ENCODE assay signal across 8 mouse cellular contexts in the genomic region with DNA sequence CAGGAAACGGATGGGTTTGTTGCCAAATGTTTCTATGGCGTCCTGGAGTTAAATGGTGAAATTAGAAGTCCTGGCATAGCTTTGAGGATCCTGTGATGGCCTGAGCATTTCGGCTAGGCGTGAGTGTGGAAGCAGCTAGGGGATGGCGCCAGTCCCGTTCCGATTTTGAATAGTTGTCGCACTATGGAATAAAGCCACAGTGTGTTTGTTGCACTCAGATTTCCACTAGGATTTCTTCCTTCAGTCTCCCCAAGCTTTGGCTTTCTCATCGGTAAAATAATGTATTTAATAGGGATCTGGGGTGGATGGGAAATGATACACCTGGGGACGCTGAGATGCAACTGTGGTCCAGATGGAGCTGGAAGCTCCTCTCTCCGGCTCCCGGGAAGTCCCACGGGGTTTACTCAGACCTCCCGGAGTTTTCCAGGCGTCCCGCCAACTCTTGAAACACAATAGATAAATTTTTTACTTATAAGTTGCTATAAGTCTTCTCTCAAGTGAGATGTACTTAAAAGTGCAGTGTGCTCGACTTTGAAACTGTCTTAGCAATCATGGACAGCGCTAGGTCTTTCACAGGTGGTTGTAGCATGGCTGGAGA.
DNase-seq lines count a peak whose midpoint lies in the region; ATAC-seq and TF ChIP-seq lines count a peak whose summit lies in the region.

No protein-coding gene starts in this region.

- WGBS in forebrain, postnatal 0 days, result 65% methylated on average over 18 of the region's 18 CpGs
- 82% methylated on average over 18 of the region's 18 CpGs for WGBS in forebrain, embryonic 13.5 days
- 57% methylated on average over 18 of the region's 18 CpGs for WGBS in stomach, embryonic 14.5 days

- intact Hi-C loops in heart, postnatal 10 days (cut with DNase I), result loop anchor here (1.0 to 10.0 kb wide), 7 partner anchors 93 to 1302 kb away; partner anchors contain the start of gene Rasl11b
- intact Hi-C loops in left cerebral cortex, postnatal 36 days (cut with DNase I), result loop anchor here (2.0 to 10.0 kb wide), 5 partner anchors 170 to 1302 kb away; partner anchors contain the start of genes Rasl11b and Usp46

- no peak overlapping the region for H3K27ac ChIP-seq in forebrain, postnatal 0 days (ENCODE audit: low read depth, low read length)
- H3K27ac ChIP-seq in forebrain, embryonic 13.5 days, result no peak overlapping the region
- peak overlapping the region; percentile 22; the same call in 1 of the 2 replicates for H3K27ac ChIP-seq in stomach, embryonic 14.5 days (ENCODE audit: low read length)

- no peak for ATAC-seq in forebrain, postnatal 0 days
- ATAC-seq in forebrain, embryonic 13.5 days, result no peak
- no peak for ATAC-seq in stomach, embryonic 14.5 days (ENCODE audit: insufficient number of reproducible peaks, insufficient read depth, low FRiP score, low read depth)
- no peak for ATAC-seq in erythroid progenitor cell, adult 5-6 weeks (replicated peaks; ENCODE audit: low FRiP score, poor library complexity, severe bottlenecking)

- peak overlapping the region; percentile 29; the same call in 1 of the 2 replicates for H3K4me2 ChIP-seq in forebrain, postnatal 0 days (ENCODE audit: low read depth)
- H3K4me2 ChIP-seq in forebrain, embryonic 13.5 days, result no peak overlapping the region
- no peak overlapping the region for H3K4me2 ChIP-seq in stomach, embryonic 14.5 days (replicated peaks; ENCODE audit: low read depth, low read length)

- peaks cover 3% of the 10 kb centered on the region; the same call in 1 of the 2 replicates for H3K4me1 ChIP-seq in forebrain, postnatal 0 days (ENCODE audit: insufficient read depth)
- no peaks in the 10 kb centered on the region for H3K4me1 ChIP-seq in forebrain, embryonic 13.5 days
- no peaks in the 10 kb centered on the region; the same call in 1 of the 2 replicates for H3K4me1 ChIP-seq in stomach, embryonic 14.5 days (ENCODE audit: control insufficient read depth, insufficient read depth, low read length)

- DNase-seq in forebrain, postnatal 0 days, result no peak
- peak; percentile 15 for DNase-seq in right cerebral cortex, postnatal 14 days
- DNase-seq in right cerebral cortex, postnatal 36 days (ENCODE audit: low spot score in 2 of 2), result no peak
- peak; percentile 70 to 74 for DNase-seq in heart, postnatal 10 days
- no peak for DNase-seq in left cerebral cortex, postnatal 36 days (ENCODE audit: low spot score in 2 of 2)

- no peak overlapping the region for H3K9ac ChIP-seq in forebrain, postnatal 0 days
- H3K9ac ChIP-seq in forebrain, embryonic 13.5 days, result no peak overlapping the region
- H3K9ac ChIP-seq in stomach, embryonic 14.5 days (replicated peaks; ENCODE audit: low read depth, low read length), result no peak overlapping the region

- no peaks in the 10 kb centered on the region for H3K9me3 ChIP-seq in forebrain, postnatal 0 days (ENCODE audit: low read length)
- no peaks in the 10 kb centered on the region for H3K9me3 ChIP-seq in forebrain, embryonic 13.5 days (replicated peaks)
- no peaks in the 10 kb centered on the region for H3K9me3 ChIP-seq in stomach, embryonic 14.5 days (ENCODE audit: control insufficient read depth, low read depth, low read length)

- H3K27me3 ChIP-seq in forebrain, postnatal 0 days (ENCODE audit: insufficient read depth, low read length), result no peaks in the 10 kb centered on the region
- no peaks in the 10 kb centered on the region for H3K27me3 ChIP-seq in forebrain, embryonic 13.5 days
- no peaks in the 10 kb centered on the region for H3K27me3 ChIP-seq in stomach, embryonic 14.5 days (ENCODE audit: control insufficient read depth, insufficient read depth, low read length)

- TF ChIP-seq CTCF in forebrain, postnatal 0 days (IDR thresholded peaks at IDR 0.05; ENCODE audit: low read depth), result no peak

- H3K36me3 ChIP-seq in forebrain, postnatal 0 days (ENCODE audit: insufficient read depth), result no peaks in the 10 kb centered on the region
- no peaks in the 10 kb centered on the region for H3K36me3 ChIP-seq in forebrain, embryonic 13.5 days (ENCODE audit: poor library complexity, severe bottlenecking)
- no peaks in the 10 kb centered on the region for H3K36me3 ChIP-seq in stomach, embryonic 14.5 days (ENCODE audit: control insufficient read depth, insufficient read depth, low read length)

- no peak overlapping the region for H3K4me3 ChIP-seq in forebrain, postnatal 0 days (ENCODE audit: low read depth, low read length)
- H3K4me3 ChIP-seq in forebrain, embryonic 13.5 days, result no peak overlapping the region
- no peak overlapping the region for H3K4me3 ChIP-seq in stomach, embryonic 14.5 days (ENCODE audit: low read depth, low read length)

Comparison
In these comparisons a context has a peak if more than half of its experiments do, and no peak if none do; other contexts are left out.
1. DNase-seq: peak in right cerebral cortex, postnatal 14 days (single experiment) and heart, postnatal 10 days (2 of 2); none in forebrain, postnatal 0 days (single experiment), right cerebral cortex, postnatal 36 days (0 of 2) and left cerebral cortex, postnatal 36 days (0 of 2).